Mouse (Mus musculus): ENCODE measurements around the gene Sult2a1.
"Not testable (repeated sequence)": the region's sequence is repeated elsewhere in the genome, so short reads cannot be mapped to it uniquely, and the experiment has no call there.

Gene Sult2a1

DNA sequence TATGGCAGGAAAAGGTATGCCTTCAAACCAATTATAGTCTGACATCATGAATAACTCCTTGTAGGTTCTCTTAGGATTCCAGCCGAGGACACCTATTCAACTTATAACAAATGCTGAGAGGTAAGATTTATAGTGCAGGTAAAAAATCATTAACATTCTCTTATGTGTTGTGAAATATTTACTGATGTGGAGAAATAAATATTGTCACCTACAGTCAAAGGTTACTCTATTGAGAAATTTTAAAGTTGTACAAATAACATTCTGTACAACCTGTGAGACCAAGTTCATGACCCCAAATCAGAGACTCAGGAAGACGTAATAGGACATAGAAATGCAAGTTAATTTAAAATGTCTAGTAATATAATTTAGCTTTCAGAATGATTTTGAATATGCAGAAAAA lies at the start of gene Sult2a1:
Gene Sult2a1, minus strand, starts transcription at position 101 of the 400 bp plus-strand sequence.
- not testable (repeated sequence) for DNase-seq (ENCODE audit: low read depth, low spot score)

DNA sequence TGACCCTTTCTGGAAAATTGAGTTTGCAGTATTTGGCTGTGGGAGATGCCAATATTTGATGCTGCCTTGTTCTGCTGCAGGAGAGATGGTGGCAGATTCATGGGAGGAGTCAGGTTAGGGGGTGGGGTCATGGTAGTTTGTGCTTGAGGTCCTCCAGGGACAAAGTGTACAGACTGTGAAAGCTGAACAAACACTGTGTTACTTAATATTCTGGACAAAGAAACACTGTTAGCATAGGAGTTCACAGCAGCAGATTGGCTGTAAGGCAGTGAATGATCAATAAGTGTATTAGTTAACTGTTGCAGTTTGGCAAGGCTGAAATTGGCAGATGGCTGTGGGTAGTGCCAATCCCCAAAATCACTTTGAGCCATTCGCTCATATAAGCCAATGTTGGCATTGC lies 23.3 kb downstream of the Sult2a1 start:
- DNase-seq (ENCODE audit: low read depth, low spot score) = no peak

All from R1 (cell line).